Mouse (Mus musculus): ENCODE measurements at regions not wholly inside any gene's neighbourhood (a gene's known extent, or its start where the extent isn't known, plus 50 kb on each side); places are given as distances from the start of the nearest gene placed in this dataset.

DNA sequence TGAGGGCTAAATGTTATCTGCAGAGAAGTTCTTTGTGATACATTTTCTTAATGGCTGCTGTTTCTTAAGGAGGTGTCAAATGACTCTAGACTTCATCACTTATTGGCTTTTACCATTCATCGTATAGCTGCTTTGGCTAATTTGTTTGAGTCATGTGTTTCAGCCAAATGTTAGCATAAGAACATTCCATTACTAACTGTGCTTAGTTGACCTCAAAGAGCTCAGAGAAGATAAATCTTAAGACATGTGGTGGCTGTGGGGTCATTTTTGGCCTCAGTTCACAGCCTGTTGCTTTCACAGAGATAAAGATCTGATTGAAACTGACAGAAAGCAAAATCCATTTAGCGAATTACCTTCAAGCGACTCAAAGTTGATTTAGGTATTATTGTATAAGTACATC, 743.6 kb downstream of the Hdgfl1 start:
- DNase-seq = no peak

DNA sequence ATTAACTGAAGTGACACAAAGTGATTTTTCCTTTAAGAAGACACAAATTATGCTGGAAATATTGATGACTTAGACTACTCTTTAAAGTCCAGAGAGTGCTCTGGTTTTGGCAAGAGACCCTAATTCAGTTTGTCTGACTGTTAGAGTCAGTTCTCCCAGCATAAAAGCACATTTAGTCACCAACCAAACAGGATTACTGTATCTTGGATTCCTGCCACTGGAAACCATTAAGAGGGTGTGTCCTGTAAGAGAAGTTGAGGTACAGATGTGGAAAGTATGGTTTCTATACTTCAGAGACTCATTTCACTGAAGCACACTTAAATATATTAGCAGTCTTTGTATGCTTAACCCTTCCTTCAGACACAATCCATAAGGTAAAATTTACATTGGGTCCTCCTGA, 745.3 kb downstream of the Hdgfl1 start:
- DNase-seq = no peak

DNA sequence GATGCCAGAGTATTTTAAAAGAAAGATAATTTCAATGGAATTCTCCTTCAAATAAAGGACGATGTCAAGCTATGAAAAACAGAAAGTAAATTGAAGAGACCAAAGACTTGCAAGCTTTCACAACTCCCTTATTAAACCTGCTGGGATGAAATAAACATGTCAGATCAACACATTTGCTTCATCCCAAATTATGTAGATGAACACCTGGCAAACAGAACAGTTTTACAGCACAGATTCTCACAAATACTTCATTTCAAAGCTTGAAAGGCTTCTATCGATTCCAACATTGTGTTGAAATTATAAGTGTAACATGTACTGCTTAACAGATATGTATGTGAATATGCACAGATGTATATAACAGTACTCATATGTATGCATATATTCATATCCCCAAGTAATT, 749.5 kb downstream of the Hdgfl1 start:
- no peak for DNase-seq

DNA sequence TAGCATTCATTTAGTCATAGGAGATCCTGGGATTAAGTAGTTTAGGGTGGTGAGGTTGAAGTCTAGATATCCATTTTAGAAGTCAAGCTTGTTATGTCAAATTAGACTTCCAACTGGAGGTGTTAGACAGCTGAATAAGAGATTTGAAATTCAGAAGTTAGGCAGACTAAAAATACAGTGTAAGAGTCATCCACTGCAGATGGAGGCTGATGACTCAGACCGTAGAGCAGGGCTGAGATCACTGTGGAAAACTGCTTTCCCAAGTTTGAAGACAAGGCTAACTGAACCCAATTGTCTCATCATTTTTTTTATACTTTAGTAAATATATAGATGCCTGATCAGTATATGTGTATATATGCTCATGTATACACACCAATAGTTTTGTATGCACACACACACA, 738.8 kb upstream of the Nrsn1 start:
- no peak for DNase-seq

DNA sequence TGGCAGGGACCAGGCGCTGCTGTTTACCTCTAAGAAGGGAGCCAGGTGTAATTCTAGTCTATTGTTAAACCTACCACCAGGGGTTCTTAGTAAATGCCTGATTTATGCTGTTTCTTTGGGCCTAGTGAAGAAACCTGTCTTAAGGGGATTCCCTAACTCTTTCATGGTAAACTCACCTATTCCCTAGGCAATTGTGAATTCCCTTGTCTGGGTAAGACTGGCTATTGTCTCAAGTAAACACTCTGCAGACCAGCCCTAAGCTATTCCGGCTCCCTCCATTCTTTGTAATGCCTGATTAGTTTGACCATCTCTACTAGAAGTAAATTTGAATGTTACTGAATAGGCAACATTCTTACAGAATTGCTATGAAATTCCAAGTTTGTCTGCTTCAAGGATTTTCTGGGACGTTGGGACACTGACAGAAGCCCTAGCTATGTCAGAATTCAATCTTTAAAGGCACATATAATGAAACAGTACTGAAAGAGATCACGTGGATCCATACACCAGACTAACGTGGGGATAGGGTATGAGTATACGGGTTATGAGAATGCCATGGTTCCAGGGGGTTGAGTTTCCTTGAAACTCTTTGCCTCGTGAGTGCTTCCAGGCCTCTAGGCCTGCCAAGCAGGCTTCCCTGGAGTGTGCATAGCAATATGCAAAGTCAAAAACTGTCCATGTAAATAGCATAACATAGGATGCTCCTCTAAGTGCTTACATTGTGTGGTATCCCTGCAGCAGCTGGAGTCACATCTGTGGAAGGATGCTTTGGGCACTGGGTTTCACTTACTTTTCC, 734.7 kb upstream of the Nrsn1 start:
- DNase-seq = no peak

DNA sequence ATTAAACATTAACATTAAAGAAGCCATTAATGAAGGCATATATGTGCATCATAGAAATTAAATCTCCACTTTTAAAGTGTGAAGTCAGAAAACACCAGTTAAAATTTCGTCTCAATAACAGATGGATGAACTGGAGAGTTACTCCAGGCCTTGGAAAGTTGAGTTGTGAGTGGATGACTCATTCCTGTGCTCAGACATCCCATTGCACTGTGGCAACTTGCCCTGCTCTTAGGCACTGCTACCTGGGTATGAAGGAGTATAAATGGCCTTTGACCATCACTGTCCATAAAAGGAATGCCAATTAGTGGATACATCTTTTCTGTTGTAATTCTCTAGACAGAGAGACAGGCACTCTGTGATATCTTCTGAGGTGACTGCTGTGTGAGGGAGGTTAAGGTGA, 723.2 kb upstream of the Nrsn1 start:
- no peak for DNase-seq

DNA sequence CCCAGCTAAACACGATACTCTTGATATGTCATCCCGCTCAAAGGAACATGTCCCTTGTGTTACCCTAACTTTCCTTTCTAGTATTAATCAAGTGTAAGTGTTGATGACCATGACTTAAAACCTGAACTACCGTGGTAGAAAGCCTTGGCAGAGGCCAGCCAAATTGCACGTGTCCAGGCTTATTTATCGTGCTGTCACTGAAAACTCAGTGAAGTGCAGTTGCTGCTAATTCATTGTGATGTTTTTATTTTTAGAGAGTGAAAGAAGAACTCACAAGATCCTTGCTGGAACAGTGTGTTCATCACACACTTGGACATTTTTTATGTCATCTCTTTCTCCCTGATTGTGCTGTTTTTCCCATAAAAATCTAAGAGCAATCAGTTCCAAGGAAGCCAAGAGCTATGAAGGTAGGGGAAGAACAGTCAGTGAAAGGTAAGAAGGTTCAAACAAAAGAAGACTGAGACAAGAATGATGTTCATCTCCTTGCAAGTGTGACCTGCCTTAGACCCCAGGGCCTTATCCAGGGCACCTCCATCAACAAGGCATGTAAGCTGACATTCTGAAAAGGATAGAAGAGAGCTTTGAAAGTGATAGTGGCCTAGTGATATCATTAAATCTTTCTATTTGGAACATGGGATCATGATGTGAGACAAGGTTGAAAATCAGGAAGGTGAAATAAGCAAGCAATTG, 718.9 kb upstream of the Nrsn1 start:
- no peak for DNase-seq

DNA sequence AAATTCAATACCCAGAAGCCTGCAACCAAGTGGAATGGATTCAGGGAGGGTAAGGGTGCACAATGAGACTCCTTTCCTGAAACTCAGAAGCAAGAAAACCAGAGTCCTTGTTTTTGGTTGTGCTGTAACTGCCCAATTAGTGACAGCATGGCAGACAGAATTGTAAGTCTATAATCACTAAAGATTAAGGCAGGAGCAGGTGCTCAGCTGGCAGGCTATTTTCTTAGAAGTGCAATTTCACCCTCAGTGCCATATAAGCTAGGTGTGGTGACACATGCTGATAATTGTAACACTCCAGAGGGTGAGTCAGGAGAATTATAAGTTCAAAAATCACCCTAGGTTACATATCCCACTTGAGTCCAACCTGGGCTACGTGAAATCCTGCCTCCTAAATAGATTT, 714.2 kb upstream of the Nrsn1 start:
- no peak for DNase-seq

DNA sequence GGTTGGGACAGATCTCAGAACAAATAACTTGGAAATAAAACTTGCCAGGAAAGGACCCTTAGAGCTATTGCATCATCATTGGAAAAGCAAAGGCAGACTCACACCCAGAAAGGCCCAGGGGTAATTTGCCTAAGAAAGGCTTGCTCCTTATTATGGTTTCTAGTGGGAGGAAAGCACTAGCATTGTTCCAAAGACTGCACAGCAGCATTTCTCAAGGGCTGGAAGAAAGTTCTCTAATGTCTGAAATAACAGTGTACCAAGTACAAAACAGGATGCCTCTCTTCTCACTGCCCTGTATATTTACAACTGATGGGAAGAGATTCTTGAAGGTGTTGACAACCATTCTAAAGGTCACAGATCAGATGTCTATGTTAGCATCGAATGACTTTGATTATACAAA, 713.4 kb upstream of the Nrsn1 start:
- DNase-seq = no peak

DNA sequence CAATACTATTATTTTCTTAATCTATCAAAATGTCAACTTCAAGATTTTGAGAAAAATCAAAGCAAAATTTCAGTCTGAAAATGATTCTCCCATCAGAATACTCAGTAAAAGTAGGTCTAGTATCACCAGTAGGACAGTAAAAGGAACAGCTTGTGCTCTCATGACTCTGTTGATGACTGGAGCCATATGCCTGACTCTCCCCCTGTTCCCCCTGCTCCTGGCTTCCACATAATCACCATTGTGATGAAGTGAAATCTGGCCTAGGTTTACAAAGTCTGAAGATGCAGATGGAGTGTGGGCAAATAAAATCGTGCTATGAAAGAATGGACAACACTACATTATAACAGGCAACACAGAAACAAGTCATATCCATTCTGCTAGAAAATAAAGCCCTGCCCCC, 708.3 kb upstream of the Nrsn1 start:
- DNase-seq = no peak

DNA sequence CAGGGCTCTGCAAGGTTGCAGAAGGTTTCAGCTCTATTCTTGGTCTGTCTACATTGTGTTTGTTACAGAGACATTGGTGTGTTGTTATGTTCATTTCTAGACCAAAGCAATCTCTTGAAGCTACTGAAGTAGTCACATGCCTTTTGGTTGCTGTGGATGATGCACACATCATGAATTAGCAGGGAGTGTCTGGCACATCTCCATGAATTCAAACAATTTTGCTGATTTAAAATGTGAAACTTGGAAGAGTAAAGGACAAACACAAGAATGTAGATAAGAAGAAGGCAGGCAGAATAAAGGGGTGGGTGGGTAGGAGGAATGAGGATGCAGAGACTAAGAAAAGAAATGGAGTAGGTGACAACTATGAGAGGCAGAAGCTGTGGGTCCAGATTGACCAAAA, 688.3 kb upstream of the Nrsn1 start:
- no peak for DNase-seq

DNA sequence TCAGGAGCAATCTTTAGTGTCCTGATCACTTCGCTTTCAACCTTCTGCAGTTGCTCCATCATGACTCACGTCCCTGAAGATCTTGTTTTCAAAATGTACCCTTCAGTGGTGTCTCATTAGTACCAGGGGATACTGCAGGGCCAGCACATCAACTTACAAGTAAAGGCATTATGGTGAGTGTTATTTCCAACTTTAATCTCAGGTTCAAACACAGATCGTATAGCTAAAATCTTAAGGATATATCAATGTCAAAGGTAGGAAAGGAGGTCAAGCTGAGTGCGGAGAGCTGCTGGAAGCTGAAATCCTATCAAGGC, 687.8 kb upstream of the Nrsn1 start:
- no peak for DNase-seq

DNA sequence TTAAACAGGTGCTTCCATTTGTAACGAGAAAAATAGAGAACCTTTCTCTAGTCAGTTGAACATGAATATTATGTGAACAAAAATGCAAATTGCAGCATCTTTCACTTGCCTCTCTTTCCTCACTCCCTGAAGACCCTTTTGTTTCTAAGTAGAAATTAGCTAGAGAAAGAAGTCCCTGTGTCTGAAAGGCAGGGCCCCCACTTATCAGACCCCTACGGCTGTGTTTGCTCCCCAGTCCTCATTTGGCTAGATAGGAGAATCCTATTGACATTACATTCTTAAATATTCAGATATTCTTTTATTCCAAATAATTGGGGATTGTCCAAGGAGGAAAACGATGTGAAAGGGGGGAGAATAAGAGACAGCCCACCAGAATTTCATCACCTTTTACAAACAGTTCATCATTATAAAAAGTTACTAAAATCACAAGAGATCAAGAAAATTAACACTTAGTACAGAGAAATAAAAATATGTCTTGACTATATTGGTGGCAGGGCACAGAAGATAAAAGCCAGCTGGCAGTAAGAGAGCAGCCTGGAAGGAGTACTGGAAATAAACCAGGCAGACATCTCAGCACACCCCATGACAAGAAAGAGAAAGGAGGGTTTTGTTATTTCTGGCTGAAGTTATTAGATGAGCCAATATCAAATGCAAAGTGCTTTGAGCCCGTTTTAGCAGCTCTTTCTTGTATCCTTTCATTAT, 687.3 kb upstream of the Nrsn1 start:
- no peak for DNase-seq

DNA sequence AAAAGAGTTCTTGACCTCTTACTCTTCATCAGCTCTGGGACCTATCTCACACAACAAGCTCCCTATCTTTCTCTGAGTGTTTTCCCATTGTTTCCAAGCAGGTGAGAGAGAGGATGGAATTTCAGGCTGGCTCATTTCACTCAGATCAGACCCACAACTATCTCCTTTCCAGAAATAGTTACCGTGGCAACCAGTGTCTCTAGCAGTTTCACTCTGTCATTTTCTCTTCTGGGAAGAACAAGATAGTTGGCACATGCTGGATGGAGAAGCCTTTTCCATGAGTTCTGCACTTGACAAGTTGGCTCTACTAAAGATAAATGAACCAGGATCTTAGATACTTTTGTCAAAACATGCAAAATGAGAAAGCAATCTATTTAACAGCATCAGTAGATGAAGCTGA, 667.3 kb upstream of the Nrsn1 start:
- DNase-seq = no peak

DNA sequence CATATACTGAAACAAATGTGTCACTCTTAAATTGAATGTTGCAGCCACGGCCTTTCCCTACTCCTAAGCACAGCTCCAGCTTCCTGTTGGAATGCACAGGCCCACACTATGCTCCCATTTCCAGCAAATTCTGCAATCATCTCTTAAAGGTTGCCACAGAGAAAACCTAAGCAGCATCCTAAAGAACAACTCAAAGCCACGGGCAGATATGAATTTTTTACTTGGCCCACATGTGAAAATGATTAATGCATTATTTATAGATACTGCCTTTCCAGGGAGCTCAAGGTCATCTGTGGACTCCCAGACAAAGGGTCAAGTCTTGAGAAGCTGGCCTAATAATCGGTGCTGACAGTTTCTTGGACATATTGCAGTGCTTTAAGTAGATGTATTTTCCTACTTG, 663.5 kb upstream of the Nrsn1 start:
- no peak for DNase-seq

DNA sequence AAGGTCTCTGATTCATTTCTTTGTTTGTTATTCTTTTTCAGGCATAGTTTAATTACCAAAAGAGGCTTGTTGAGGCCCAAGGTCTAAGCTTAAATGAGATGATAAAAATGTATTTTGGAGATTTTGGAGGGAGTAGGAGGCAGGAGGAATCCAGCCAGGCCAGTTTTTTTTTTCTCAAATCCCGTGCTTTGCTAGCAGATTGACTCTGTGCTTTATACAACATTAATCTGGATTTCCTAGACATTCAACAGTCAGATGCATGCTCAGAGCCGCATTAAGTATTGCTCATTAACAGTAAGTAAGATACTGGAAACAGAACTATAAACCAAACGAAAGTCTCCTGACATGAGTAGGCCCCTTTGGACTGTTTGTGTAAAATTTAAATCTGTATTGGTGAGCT, 662.9 kb upstream of the Nrsn1 start:
- DNase-seq = no peak

DNA sequence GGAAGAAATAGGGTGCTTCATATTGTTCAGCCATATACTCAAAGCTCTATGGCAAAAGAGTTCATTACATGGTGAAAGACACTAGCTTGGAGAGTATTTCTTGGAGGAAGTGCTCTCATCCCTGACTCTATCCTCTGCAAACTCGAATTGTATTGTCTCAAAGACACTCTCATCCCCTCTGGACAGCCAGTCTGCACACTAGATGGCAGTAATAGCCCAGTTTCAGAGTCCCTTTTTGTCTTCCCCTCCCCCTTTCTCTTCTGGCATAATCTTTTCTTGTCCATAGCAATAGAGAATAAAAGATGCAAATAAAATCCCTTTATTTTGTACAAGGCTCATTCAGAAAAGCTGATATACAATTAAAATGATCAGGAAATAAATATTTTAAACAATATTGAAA, 662.5 kb upstream of the Nrsn1 start:
- peak; percentile 8 for DNase-seq

DNA sequence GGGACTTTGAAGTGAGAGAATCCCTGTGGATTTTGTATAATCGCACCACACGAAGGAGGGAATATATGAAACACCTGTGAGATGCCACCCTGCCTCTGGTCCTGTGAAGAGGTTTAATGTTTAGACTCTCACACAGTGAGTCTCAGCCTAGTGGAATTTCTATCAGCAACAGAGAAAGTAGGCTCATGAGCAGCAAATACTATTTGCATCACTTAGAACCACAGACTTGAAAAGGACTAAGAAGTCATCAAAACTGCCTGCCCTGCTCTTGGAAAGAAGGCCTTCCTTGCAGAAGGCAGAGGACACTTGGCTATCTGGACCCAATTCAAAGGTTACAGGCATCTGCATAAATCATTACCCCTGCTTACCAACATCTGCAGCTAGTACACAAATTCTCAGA, 662.1 kb upstream of the Nrsn1 start:
- no peak for DNase-seq

DNA sequence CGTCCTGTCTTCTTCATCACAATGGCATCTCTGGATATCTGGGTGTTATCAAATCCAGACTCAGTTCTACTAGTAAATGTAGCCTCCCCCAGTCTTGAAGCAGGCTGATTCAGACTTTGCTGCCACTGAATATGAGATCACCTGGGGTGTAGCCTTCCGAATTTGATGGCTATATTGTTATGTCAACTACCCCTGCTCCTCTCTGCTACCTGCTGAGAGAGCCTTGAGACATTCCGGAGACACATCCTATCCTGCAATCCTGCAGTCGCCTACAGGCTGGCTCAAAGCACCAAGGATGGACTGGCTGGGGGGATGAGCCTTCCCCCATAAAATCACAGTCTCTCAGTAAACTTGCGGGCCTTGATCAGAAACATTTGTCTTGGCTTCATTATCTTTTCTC, 655.4 kb upstream of the Nrsn1 start:
- DNase-seq = no peak

DNA sequence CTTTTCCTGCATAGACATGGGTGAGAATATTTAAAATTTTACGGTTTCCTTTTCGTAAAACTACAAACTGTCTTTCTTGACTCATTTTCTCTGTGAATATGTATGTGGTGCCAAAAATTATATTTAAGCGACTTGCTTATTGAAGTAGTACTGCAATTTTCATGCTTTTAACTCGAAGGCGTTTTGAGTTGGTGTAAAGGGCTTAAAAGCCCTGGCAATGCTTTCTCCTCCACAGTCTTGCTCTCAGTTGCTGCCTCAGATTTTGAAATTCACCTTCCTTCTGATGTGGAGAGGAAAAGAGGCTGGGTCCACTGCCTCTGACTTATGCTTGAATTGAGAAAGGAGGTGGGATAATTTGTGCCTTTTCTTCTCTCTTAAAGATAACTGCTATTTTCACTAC, 629.6 kb upstream of the Nrsn1 start:
- no peak for DNase-seq

DNA sequence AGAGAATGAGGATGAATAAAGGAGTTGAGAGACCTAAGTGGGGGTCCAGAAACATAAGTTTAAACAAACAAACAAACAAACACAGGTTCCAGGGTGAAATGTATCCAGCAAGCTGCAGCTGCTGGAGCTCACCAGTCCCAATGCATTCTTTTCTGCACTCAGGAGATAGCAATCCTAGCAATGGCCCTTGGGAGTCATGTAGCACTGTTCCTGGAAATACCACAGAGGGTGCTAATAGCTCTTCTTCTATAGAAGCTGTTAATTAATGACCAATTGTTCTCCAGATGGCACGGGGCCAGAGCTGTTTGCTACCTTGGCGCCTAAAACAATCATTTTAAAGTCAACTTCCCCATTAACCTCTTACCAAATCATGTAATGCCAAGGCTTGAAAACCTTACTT, 622.8 kb upstream of the Nrsn1 start:
- DNase-seq = no peak

DNA sequence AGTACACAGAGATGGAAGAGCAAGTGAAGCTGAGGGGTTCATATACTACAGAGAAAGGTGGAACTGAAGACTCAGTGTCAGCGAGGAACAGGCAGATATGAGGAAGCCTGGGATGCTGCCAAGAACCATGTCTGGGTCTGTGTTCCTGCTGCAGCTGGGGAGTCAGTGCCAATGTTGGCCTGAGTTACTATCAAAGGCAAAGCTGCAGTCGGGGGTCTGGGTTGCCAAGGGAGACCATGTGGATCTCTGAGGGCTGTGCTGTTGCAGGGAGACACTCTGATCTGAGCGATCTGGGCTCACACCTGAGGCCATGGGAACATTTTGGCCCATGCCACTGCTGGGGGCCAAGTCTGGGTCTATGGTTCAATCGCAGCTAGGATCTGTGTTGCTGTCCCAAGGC, 612.5 kb upstream of the Nrsn1 start:
- no peak for DNase-seq

DNA sequence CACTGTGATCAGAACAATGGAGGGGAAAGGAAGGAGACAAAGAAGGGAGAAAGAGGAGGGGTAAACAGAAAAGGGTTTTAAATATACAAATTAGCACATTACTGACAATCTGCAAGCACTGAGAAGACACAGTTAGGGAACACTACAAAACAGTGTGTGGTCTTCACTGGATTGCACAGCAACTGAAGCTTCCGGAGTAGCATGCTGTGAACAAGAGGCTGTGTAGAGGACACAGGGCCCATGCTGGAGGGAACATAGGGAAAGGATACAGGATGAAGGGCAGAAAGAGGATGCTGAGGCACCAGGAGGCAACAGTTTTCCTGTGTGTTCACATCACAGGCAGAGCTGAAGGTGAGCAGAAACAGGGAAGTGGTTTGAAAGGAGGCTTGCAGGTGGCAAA, 598.6 kb upstream of the Nrsn1 start:
- no peak for DNase-seq

DNA sequence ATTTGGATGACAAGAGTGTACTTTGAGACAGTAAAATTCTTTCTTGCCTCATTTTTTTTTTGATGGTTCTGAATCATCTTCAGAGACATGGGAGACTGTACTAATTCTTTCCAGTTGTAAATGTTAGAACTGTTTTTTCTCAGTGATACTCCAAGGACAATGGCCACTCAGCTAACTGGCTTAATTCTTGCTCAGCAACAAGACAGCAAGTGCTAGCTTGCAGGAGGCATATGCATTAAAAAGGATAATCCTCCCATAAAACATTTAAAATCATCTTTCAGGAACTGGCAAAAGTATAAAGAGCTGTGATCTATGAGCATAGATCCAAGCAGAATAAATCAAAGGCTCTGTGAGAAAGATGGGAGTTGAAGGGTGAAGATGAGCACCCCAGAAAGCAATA, 587.9 kb upstream of the Nrsn1 start:
- no peak for DNase-seq

DNA sequence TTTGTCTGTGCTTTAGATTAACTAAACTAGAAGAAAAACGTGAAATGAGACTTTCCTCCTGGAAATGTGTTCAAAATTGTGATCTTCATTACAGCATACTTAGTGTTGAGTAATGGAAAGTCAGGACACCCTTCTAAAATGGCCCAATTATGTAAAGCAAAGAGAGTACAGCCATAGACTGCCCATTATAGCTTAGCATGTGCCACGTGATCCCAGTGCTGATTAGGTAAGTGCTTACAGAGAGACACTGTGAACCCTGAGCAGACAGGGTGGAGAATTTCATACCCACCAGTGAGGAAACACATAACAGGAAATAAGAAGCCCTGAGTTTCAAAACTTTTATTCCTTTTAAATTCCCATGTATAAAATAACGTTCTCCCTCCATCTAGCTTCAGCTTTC, 587.3 kb upstream of the Nrsn1 start:
- no peak for DNase-seq
